Mouse (Mus musculus) NIH3T3 (cell line): ENCODE data around the gene Unc119b.
"Not testable (repeated sequence)": the region's sequence is repeated elsewhere in the genome, so short reads cannot be mapped to it uniquely, and the experiment has no call there.

Experiments used
- DNase-seq: peaks from one replicate; pipeline ENCODE4 v3.0.0-alpha.2; 2012; ENCODE audit warnings: low read depth

The Unc119b gene

DNA sequence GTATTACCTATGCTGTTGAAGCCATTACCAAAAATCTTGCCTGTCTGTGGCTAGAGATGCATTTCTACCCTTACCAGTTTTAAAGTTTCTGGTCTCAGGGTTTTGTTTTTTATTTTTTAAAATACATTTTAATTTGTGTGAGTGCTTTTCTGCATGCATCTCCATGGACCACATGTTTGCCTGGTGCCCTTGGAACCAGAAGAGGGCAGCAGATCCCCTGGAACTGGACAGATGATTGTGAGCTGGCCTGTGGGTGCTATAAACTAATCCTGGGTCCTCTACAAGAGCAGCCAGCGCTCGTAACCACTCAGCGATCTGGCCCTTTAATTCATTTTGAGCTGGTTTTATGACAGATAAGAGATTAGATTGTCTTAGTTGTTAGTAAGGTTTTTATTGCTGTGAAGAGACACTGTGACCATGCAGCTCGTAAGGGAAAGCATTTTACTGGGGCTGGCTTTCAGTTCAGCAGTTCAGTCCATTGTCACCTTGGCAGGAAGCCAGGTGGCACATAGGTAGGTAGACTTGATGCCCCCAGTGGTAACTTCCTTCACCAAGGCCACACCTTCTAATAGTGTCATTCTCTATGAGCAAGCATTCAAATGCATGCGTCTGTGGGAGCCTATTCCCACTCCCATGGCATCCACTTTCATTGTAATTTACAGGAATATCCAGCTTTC lies 45.0 kb downstream of the Unc119b start:
- DNase-seq, result no peak

- DNase-seq, result no peak
Observed at GRCm38 (mm10) chr5:115085675-115086074, 49.1 kb downstream of the Unc119b start.

DNA sequence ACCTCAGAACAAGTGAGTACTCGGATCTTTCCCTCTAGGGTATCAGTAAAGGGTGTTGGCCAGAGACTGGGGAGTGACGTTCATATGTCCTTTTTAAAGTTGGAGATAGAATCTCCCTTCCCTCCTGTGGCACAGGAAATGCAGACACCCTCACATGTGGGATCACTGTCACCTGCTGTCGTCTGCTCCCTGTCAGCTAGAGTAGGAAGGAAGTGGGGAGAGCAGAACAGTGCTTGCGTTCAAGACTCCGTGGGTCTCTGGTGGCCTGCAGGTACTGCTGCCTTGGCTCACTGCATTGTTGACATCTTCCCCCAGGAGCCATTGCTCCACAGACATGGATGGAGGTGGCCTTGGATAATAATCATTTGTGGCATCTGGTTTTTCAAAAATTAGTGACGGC lies 51.3 kb downstream of the Unc119b start:
- no peak for DNase-seq

- DNase-seq, result no peak
Observed at GRCm38 (mm10) chr5:115081636-115082035, 53.1 kb downstream of the Unc119b start.

DNA sequence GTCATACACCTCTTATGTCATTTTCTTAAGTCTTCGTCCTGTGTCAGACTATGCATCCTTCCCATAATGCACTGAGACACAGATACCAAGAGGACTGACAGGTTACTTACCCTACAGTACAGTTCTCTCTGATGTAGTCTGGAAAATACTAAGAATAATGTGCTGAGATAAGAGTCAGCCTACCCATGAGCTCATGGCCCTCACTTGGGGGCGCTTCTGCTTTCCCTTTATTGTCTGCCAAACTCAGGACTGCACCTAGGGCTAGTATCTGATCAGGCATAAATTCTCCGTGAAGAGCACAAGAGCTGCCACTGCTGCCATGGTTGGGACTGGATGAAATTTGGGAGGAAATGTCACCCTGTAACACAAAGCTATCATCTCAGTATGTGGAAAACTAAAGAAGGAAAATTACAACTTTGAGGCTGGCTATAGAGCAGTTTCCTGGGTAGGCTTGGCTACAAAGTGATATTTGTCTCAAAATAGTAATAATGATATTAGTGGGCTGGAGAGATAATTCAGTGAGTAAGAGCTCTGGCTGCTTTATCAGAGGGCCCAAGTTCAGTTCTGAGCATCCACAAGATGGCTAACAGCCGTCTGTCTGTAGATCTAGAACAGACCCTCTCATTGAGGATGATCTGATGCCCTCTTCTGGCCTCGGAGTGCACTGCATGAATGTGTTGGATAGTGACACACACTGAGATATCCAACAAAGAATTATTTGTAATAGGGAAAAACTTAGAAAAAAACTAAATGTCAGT lies 58.5 kb downstream of the Unc119b start:
- peak; percentile 78 for DNase-seq

- no peak for DNase-seq
Observed at GRCm38 (mm10) chr5:115074749-115075148, 60.0 kb downstream of the Unc119b start.

- DNase-seq, result not testable (repeated sequence)
Observed at GRCm38 (mm10) chr5:115073306-115073705, 61.5 kb downstream of the Unc119b start.
